Mouse (Mus musculus) kidney, adult 2 months (tissue): ENCODE data around the gene Dact3.

Experiments
- CTCF ChIP-seq: fragments of 200-500 bp; conservative IDR thresholded peaks from 2 replicates; pipeline ENCODE4 v1.5.1; 2011; ENCODE audit warnings: low read depth, mild to moderate bottlenecking, control low read depth, low read length, moderate library complexity, mixed read lengths; ENCODE audit not compliant: insufficient read depth, insufficient read length
- POLR2A ChIP-seq: fragments of 200-500 bp; IDR thresholded peaks from one replicate; pipeline ENCODE4 v1.6.1; 2011; ENCODE audit warnings: low read depth, low read length, control low read depth

- TF ChIP-seq CTCF, result no peak
- no peak for TF ChIP-seq POLR2A
These were observed 25.4 kb downstream of the Dact3 start for GRCm38 (mm10) chr7:16900526-16900925.
